Mouse (Mus musculus): ENCODE measurements around the gene Mbl1.

DNA sequence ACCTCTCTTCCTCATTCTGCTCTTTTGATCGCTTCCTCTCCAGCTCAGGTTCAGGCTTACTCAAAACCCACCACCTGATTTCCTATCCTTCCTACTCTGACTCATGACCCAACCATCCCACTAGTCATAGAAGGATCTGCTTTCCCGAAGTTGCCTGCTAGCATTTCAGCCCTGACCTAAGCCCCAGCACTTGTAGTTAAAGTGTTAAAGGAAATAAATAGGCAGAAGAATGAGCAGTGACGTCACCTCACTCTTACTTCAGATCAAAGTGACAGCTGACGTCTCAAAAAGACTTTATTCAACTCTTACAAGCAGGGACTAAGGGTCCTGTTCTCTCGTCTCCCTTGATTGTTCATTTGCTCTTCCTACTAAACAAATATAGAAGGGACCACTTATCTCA is 16.0 kb downstream of the Mbl1 start:
- TF ChIP-seq CTCF (IDR thresholded peaks at IDR 0.05; ENCODE audit: borderline replicate concordance, insufficient read depth, low read depth, low read length) (no peak), POLR2A (IDR thresholded peaks at IDR 0.05; ENCODE audit: borderline replicate concordance, insufficient read depth, low read length) (no peak)

Measured in cerebellum, adult 2 months (tissue).